Mouse (Mus musculus) granulocyte monocyte progenitor cell, adult 5-6 weeks (primary cell): ENCODE results near the gene Tradd. TPM values are rescaled to one million over a fixed set of nuclear protein-coding genes. Genes with fewer than 3 reads are reported as not detected.
"Not testable (repeated sequence)": the region's sequence is repeated elsewhere in the genome, so short reads cannot be mapped to it uniquely, and the experiment has no call there.

Experiments used
- ATAC-seq: replicated peaks from 2 replicates; pipeline ENCODE4 v1.8.0; 2016; ENCODE audit warnings: mild to moderate bottlenecking, moderate TSS enrichment, inconsistent platforms; ENCODE audit not compliant: poor library complexity, severe bottlenecking
- total RNA-seq, 2 experiments: library from RNA; stranded (forward) in 1 of 2; stranded (reverse) in 1 of 2; fragments of 200-712, 200-1000 nt in 1 of 2; fragments of >200 nt in 1 of 2; fragmentation: Nextera tagmentation in 1 of 2; gene quantifications; 2 replicates each; pipeline ENCODE4 v1.2.3; 2014 to 2017

The Tradd gene
- total RNA-seq, 2 experiments from 2014 or later = 9.4 to 21.0 TPM

DNA sequence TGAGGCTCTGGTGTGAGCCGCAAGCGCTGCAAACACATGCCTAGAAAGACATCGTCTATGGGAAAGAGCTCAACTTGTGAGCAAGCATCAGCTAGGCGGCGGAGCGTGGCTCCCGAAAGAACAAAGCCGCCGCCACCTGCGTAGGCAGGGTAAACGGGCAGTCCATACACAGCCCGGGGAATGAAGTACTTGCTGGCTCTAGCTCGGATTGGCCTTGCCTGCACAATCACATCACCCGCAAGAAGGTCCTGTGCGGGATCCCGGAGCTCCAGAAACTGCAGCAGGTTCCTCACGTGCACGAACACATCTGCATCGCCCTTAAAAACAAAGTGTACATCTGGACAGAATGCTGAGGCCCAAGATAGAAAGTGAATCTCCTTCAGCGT, 10.7 kb downstream of the Tradd start:
- no peak for ATAC-seq

DNA sequence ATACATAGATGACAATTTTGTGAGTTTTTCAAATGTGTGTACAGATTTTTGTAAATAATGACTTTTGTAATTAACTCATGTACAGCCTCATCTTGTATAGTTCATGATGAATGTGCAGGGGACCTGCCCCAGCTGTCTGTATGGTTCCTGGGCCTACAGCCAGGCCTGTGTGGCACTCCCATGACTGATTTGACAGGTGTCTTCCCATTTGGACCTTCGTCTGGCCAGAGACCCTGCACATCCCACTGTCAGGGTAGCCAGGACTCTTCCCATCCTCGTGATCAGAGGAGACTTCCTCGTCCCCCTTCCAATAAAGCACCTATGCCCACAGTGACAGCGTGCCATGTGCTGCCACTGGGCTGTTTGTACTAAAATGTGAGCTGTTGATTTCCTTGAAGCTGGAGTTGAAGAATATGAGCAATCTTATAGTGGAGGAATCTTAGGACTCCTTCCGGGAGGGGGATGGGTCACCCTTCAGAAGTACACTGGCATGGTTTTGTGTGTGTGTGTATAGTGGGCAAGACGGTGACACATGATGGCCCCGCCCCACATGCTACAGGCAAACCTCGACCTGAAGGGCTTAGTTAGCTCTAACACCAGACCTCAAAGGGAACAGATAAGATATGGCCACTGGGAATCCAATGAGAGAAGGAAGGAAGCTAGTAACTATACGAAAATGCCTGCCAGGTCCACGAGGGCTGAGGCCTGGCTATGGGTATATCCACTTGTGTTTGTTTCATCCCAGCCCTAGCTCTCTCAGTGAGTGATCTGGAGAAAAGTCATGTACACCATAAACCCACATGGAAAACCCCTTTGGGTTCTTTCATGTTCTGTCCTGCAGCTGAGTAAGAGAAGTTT, 11.5 kb downstream of the Tradd start:
- ATAC-seq = no peak

DNA sequence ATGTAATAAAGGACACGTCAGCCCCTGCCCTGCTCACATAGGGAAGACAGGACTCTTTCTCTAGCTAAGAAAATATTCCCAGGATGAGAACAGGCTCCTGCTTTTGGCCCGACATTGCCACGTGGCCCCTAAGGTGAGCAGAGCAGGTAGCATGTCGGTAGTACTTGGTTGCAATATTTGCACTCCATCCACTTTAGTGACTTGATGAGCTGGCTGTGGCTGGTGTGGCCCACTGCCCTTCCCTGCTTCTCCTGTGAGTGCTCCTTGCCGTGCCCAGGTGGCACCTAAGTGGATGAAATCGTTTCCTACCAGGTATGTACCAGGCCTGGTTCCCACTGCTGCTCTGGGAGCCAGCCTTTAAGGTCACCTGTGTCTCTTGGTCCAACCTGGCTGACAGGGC, 12.5 kb downstream of the Tradd start:
- no peak for ATAC-seq

DNA sequence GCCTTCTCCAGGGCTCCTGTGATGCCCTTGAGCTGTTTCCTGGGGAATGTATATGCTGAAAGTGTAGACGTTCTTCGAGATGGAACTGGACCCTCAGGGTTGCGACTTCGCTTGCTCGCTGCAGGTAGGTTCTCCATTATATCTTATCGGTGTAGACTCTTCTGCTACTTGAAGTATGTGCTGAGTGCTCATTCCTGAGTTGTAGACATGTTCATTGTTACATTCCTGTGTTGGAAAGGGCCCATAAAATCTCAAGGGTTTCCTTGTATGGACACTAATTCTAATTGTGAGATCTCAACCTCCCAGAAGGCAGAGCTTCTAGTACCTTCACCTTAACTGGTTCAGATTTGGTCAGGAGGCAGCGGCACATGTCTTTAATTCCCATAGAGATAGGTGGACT, 23.4 kb downstream of the Tradd start:
- no peak for ATAC-seq

DNA sequence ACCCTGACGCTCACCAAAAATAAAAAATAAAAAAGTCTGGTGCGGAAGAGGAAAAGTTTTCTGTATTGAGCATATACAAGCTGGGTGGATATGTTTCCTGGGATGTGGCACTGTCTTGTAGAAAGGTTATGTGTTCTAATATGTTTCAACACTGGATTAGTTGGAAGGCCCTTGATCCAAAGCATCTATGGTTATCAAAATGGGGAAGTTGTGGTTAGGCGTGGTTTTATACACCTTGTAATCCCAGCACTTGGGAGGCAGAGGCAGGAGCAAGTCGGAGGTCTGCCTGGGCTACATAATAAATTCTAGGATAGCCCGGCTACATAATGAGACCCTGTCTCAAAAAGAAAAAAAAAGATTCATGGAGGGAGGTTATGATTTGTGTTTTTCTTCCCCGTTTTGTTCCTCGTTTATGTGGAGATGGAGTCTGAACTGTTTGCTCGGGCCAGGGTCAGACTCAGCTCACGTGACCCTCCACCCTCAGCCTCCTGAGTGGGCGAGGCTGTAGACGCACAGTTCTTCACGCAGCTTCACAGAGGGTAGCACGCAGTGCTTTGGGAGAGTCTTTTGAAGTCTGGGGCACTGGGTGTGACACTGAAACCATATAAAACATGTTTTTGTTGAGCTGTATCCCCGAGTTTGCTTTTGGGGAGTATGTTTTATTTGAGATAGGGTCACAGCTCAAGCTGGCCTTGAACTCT, 26.8 kb downstream of the Tradd start:
- ATAC-seq = peak; percentile 85

DNA sequence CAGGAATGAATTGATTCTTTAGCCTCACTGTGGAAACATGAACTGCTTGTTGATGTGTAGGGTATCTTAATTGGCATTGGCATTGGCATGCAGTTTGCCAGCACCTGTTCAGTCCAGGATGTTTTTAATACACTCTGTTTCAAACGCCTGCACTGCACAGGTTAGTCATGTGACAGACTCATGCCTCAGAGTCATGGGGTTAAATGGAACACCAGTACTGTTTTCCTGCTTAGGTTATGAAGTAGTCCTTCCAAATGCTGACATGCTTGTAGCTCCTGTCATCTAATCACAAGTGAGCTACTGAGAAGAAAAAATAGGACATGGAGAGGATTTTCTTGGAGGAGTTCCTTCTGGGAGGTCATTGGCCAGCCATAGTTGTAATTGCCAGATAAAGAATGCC, 29.2 kb downstream of the Tradd start:
- no peak for ATAC-seq

DNA sequence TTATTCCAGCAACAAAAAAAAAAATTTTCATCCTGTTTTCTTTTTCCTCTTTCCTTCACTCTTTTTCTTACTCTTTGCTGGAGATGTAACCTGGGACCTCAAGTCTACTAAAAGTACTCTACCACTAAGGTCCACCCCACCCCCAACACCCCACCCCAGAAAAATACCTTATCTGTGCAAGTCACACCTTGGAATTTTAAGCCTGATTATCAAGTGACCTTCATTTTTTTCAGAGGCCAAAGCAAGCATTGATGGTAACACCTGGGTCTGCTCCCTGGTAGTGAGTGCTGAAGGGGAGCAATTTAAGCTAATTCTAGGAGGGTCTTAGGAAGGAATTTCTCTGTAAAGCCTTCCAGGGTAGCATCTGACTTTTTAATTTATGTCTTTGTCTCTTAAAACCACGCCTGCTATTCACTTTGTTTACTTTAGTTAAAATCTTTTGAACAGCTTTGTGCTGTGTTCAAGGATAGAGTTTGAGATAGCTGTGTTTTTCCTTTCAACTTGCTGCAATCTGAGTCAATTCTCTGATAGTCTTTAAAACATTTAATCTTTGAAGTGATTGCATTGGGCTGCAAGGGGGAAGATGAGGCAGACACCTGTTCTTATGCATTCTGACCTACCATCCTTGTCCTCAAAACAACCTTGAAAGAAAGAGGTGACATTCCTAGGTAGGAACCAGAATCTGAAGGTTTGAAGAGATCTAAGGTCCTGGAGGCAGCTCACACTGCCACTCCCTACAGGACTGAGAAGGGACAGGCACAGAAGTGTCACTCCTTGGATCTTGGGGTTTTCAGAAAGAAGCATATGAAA, 31.1 kb downstream of the Tradd start:
- no peak for ATAC-seq

DNA sequence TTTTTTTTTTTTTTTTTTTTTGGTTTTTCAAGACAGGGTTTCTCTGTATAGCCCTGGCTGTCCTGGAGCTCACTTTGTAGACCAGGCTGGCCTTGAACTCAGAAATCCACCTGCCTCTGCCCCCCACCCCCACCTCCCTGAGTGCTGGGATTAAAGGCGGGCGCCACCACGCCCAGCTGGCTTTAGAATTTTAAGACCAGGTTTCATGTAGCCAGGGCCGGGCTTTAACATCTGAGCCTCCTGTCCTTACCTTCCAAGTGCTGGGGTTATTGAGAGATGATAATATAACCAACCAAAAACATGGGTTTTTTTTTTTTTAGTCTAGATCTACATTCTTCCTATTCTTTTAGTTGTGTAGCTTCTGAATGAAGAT, 32.1 kb downstream of the Tradd start:
- not testable (repeated sequence) for ATAC-seq

DNA sequence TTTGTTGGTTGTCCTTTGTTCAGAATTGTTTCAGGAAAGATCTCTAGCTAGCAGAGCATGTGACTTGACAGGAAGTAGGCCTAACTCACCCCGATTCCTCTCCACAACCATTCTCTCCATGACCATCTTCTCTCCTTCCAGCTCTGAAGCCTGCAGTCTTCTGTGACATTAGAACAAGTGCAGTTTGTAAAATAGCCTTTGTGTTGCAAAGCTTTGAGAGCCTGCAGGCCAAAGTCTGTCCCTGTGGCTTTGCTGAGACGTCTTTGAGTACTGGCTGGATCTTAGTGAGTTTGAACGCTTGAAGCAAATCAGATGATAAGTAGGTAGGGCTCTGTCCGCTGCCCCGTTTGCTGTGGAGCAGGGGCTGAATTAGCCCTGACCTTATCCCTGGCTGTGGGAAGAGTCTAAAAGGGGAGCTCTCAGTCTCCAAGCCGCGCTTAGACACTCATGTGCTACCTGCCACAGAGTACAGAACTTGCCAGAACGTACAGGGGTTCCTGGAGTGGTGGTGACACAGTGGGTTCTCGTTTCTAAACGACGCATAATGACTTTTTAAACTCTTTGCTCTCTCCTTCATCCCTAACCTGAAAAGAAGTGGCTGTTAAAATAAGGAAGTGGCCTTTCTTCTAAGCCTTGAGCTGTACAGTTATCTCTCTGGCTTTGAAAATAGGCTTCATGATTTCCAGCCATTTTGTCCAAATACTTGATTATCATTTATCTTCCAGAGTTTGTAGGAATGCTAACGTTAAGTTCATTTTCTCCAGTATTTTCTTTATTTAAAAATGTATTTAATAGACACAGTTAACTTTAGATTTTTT, 32.7 kb downstream of the Tradd start:
- ATAC-seq = peak; percentile 59

DNA sequence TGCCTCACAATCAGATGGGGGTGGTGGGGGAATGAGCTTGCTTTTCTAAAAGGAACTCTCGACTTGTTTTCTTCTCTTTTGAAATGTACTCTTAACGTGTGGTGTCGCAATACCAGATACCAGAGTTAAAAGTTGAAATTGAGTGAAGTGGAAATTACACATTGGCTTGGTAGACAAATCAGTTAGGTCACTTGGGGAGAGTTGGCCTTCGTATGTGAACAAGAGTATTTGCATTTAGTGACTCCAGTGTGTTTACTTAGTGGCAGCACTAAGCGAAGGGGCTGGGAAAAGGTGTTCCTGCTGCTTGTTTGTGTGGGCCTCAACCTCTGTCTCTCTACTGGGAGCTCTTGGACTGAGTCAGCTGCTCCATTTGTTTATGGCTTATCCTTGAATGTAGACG, 38.5 kb downstream of the Tradd start:
- peak; percentile 59 for ATAC-seq

DNA sequence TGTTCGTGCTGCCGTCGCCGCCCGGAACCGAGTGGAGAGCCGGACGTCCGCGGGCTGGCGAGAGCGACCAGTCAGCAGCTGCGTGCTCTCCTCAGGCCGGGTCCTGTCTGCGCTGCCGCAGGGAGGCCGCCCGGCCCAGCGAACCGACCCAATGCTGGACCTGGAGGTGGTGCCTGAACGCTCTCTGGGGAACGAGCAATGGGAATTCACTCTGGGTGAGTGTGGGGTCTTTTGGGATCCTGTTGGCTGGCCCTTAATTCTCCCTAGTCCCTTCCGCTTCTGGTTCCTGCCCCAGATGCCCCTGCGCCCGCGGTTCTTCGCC, 39.2 kb downstream of the Tradd start:
- ATAC-seq = peak; percentile 9; the same call in 1 of the 2 replicates

DNA sequence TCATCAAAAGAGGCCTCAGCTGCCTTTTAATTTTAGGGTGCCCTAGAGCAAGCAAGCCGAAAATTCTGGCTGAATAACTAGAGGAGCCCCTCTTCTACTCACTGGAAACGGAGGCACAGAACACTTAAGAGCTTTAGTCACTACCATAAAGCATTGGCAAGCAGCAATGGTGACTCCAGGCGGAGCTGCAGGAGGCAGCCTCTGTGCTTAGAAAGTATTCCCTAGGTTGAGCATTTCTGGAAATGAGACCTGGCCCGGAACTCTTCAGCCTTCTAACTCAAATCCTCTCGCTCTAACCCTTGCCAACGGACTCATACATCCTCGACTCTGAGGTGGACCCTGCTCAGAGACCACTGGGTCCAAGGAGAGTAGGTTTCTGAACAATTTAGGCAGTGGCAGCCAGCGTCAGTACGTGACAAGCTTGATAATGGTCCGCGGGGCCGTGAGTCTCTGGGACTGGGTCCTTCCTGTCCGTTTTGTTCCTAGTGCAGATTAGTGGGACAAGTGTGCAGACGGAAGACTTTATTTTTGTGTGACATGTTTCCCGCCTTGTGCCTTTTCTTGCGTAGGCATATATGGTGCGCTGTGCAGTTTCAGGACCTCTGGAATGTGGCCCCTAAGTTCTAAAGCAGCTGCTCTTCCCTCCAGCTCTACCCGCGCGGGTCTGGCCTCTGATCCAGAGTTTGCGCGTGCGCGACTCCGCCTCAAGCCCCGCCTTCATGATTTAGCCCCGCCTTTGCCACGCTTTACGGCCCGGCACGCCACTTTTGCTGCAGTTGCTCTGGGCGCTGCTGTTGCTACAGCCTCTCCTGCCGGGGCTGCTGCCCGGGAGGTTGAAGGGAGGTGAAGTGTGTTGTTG, 39.8 kb downstream of the Tradd start, which contains the start of gene D230025D16Rik:
Gene D230025D16Rik (plus strand): TSS at position 733 of the 859 bp plus-strand sequence.
- peak; percentile 94 for ATAC-seq

DNA sequence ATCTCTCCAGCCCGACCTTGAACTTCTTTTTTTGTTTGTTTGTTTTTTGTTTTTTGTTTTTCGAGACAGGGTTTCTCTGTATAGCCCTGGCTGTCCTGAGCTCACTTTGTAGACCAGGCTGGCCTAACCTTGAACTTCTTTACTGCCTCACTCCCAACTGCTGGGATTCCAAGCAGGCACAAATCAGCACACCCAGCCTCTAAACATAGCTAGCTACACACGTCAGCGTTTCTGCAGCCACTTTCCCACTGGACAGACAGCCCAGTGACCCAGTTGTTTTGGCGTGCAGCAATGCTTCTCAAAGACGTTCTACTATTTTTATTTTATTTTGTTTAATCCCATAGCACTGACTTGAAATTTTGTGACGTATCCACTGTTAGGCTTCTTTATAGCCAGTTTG, 40.6 kb downstream of the Tradd start:
- ATAC-seq = no peak

DNA sequence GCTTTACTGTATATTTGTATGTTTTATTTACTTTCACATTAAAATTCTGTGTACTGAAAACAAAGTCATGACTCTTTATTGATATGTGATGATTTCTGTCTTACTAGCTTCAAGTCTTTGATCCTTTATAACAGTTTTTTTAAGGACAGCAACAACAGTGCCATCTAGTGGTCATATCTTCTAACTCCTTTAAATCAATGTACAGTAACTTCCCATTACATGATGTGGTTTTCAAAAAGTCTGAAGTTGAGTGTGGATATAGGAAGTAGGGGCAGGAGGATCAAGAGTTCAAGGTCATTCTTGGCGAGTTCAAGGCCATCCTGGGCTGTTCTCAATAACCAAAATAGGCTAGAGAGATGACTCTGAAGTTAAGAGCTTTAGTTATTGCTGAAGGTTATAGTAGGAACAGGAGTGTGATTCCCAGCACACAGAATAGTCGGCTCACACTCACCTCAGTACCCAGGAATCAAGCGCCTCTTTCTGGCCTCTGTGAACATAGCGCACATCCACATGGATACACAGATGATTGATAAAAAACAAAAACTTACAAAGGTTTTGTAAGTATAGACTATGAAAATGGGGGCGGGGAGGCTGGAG, 46.4 kb downstream of the Tradd start:
- peak; percentile 89 for ATAC-seq

DNA sequence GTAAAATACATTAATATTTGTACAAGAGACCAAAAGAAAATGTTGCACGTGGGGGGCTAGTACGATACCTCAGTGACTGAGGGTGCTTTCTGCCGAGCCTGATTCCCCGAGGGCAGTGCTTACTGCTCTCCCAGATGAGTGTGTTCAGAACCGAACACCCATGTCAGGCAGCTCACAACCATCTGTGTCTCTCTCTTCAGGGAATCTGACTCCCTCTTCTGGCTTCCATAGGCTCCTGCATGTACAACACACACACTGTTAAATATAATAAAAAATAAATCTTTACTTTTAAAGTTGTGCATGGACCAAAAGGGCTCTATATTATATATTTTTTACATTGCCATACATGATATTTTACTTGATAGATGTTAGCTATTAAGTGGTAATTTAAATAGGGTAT, 50.3 kb downstream of the Tradd start:
- ATAC-seq = no peak

DNA sequence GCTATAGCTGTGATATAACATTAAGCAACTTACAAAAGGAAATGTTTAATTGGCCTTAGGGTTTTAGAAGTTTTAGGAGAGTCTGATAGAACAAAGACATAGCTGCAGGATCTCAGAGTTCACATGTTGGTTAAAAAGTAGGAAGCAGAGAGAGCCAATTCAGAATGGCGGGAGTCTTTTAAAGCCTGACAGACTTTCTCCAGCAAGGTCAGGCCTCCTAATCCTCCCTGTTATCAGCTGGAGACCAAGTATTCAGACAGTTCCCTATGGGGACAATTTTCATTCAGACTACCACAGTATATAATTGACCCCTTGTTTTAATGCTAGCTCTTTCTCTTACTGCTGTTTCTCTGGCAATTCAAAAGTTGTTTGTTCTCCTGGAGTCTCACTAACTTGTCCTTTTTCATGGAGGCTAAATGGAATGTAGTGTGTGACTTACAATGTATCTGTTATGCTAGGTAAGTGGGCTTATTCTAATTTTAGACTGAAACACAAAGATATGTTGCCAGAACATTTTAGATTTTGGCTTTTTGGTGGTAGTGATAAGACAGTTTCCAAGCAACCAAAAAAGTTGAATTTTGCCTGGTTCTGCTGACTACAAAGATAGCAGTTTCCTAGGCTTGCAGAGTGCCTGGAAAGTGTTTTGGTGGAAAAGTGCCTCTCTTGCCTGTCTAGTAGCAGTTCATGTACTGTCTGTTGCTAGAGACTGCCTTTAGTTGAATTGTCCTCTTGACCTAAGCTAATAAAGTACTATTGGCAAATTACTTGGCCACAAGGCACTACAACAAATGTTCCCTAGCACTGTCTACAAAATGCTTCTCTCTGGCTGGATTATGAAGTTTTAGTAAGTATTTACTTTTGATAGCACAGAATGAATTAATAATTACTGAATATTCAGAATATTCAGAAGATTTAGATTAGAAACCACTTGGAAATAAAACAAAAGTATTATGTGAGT, 55.0 kb downstream of the Tradd start:
- no peak for ATAC-seq
